Mouse (Mus musculus) midbrain, embryonic 15.5 days (tissue): ENCODE measurements around the gene Usp3. TPM values are rescaled to one million over a fixed set of nuclear protein-coding genes. Genes with fewer than 3 reads are reported as not detected.

Experiments
- ATAC-seq: fragments of 200-750 bp; cut with Nextera tagmentation; replicated peaks from 2 replicates; pipeline ENCODE4 v1.8.0; 2017; ENCODE audit warnings: moderate TSS enrichment
- H3K27ac ChIP-seq: fragments of 300-500 bp; sonication (generic); 2 replicates; pipeline ENCODE4 v1.5.1; 2015; ENCODE audit warnings: mild to moderate bottlenecking, inconsistent platforms
- H3K27me3 ChIP-seq: fragments of 300-500 bp; sonication (generic); replicated peaks from 2 replicates; pipeline ENCODE4 v1.6.1; 2015; ENCODE audit warnings: inconsistent platforms
- H3K36me3 ChIP-seq: fragments of 300-500 bp; sonication (generic); replicated peaks from 2 replicates; pipeline ENCODE4 v1.6.1; 2015; ENCODE audit warnings: inconsistent platforms
- H3K4me1 ChIP-seq: fragments of 300-500 bp; sonication (generic); 2 replicates; pipeline ENCODE4 v1.6.1; 2015; ENCODE audit warnings: inconsistent platforms
- H3K4me2 ChIP-seq: fragments of 300-500 bp; sonication (generic); 2 replicates; pipeline ENCODE4 v1.6.1; 2015; ENCODE audit warnings: inconsistent platforms, mild to moderate bottlenecking, moderate library complexity
- H3K4me3 ChIP-seq: fragments of 300-500 bp; sonication (generic); 2 replicates; pipeline ENCODE4 v1.5.1; 2015; ENCODE audit warnings: mild to moderate bottlenecking, inconsistent platforms
- H3K9ac ChIP-seq: fragments of 300-500 bp; sonication (generic); 2 replicates; pipeline ENCODE4 v1.6.1; 2015; ENCODE audit warnings: mild to moderate bottlenecking, inconsistent platforms
- H3K9me3 ChIP-seq: fragments of 300-500 bp; sonication (generic); 2 replicates; pipeline ENCODE4 v1.6.1; 2016; ENCODE audit warnings: inconsistent platforms
- WGBS: fragments of 180-500 bp; shearing (Covaris S2); methylation state at CpG from one replicate; pipeline ENCODE4 v1.1.7; 2015; ENCODE audit warnings: mixed read lengths; 5-methylcytosine and 5-hydroxymethylcytosine counted together
- polyA plus RNA-seq: library from polyadenylated mRNA; unstranded; fragments of >200 nt; fragmentation: Nextera tagmentation; extraction: Ambion mirVana; gene quantifications from 2 replicates; pipeline ENCODE4 v1.2.1, GENCODE M21; 2015

Gene Usp3
- polyA plus RNA-seq, 1 experiment from 2014 or later: 77.3 TPM

- Histone ChIP-seq H3K4me3 (no peak overlapping the region), H3K36me3 (no peaks in the 10 kb centered on the region), H3K27me3 (no peaks in the 10 kb centered on the region), H3K9ac (no peak overlapping the region), H3K4me2 (no peak overlapping the region), H3K4me1 (no peaks in the 10 kb centered on the region), H3K9me3 (no peaks in the 10 kb centered on the region), H3K27ac (no peak overlapping the region)
- no peak for ATAC-seq
- WGBS: 4% methylated on average over 4 of the region's 4 CpGs
Measured at GRCm38 (mm10) chr9:66599577-66599976, 6.6 kb upstream of the Usp3 start.

GRCm38 (mm10) chr9:66598636-66599035 lies 5.7 kb upstream of the Usp3 start:
- 55% methylated on average over 5 of the region's 5 CpGs for WGBS
- no peak overlapping the region for H3K9ac ChIP-seq
- H3K4me1 ChIP-seq: peaks cover 1% of the 10 kb centered on the region
- no peak for ATAC-seq
- H3K36me3 ChIP-seq: no peaks in the 10 kb centered on the region
- no peaks in the 10 kb centered on the region for H3K9me3 ChIP-seq
- no peak overlapping the region for H3K4me3 ChIP-seq
- no peak overlapping the region for H3K4me2 ChIP-seq
- H3K27ac ChIP-seq: no peak overlapping the region
- no peaks in the 10 kb centered on the region for H3K27me3 ChIP-seq

DNA sequence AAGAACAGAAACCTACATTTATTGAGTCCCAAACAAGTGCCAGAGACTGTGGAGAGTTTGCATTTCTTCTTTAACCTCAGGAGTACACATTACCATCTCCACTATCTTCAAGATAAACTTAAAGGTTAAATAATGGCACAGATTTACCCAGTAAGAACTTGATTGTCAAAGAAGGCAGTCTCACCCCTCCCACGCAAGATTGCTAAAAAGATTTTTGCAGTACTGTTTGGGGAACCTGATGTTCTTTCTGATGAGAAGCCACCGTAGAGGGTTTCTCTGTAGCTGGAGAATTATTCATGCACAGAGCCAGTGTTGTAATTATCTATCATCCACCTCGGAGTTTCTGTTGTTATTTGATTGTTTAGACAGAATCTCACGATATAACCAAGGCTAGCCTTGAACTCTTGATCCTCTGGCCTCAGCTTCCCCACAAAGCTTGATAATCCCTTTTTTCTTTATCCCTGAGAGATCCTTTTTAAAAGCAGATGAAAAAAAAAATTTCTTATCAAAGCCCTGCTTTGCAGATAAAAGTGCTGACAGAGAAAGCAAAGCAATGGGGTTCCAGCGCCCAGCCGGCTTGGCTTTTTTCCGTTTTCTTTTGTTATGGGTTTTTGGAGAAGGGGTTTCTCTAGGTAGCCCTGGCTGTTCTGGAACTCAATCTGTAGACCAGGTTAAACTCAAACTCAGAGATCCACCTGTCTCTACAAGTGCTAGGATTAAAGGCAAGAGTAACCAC lies 4.7 kb upstream of the Usp3 start:
- no peak overlapping the region for H3K4me3 ChIP-seq
- H3K9ac ChIP-seq: no peak overlapping the region
- no peak for ATAC-seq

DNA sequence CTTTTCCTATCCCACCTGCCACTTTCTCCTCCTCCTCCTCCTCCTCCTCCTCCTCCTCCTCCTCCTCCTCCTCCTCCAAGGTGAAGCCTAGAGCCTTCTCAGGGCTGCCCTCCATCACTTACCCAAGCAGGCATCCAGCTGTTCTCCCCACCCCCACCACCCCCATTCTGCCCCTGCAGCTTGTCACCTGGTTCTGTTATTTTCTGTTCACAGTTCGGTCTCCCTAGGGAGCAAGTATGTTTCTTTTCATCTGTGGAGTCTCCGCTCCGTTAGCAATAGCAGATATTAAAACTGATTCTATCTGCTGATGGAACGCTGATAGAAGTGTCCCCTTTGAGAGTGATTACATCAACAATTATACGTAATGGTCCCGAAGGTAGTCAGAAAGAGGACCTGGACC lies 4.1 kb upstream of the Usp3 start:
- ATAC-seq: no peak
- 25% methylated on average over 6 of the region's 6 CpGs for WGBS
- H3K9me3 ChIP-seq: no peaks in the 10 kb centered on the region

More for the DNA sequence above, 4.7 kb upstream of the Usp3 start:
- H3K27me3 ChIP-seq: no peaks in the 10 kb centered on the region
- H3K4me2 ChIP-seq: no peak overlapping the region
- H3K36me3 ChIP-seq: no peaks in the 10 kb centered on the region
- no peak overlapping the region for H3K27ac ChIP-seq
- WGBS: 16% methylated on average over 7 of the region's 7 CpGs
- H3K4me1 ChIP-seq: peaks cover 6% of the 10 kb centered on the region
- H3K9me3 ChIP-seq: no peaks in the 10 kb centered on the region

GRCm38 (mm10) chr9:66595722-66596675 lies 3.1 kb upstream of the Usp3 start:
- H3K9me3 ChIP-seq: no peaks in the 10 kb centered on the region
- H3K4me3 ChIP-seq: no peak overlapping the region
- H3K27me3 ChIP-seq: no peaks in the 10 kb centered on the region
- no peak overlapping the region for H3K4me2 ChIP-seq
- H3K36me3 ChIP-seq: no peaks in the 10 kb centered on the region
- no peak for ATAC-seq
- H3K4me1 ChIP-seq: peaks cover 12% of the 10 kb centered on the region
- H3K9ac ChIP-seq: no peak overlapping the region
- H3K27ac ChIP-seq: no peak overlapping the region
- WGBS: 61% methylated on average over 5 of the region's 5 CpGs

More for the DNA sequence above, 4.1 kb upstream of the Usp3 start:
- Histone ChIP-seq H3K27ac (no peak overlapping the region), H3K4me1 (peaks cover 6% of the 10 kb centered on the region), H3K4me2 (no peak overlapping the region), H3K4me3 (no peak overlapping the region), H3K27me3 (no peaks in the 10 kb centered on the region), H3K9ac (no peak overlapping the region), H3K36me3 (no peaks in the 10 kb centered on the region)

- no peak overlapping the region for H3K9ac ChIP-seq
- H3K9me3 ChIP-seq: no peaks in the 10 kb centered on the region
- WGBS: 77% methylated on average over 3 of the region's 3 CpGs
- no peak overlapping the region for H3K27ac ChIP-seq
- H3K36me3 ChIP-seq: no peaks in the 10 kb centered on the region
- H3K4me3 ChIP-seq: no peak overlapping the region
- ATAC-seq: no peak
- peaks cover 28% of the 10 kb centered on the region for H3K4me1 ChIP-seq
- H3K4me2 ChIP-seq: peak overlapping the region; percentile 65; the same call in 1 of the 2 replicates
- H3K27me3 ChIP-seq: no peaks in the 10 kb centered on the region
Measured at GRCm38 (mm10) chr9:66594061-66594460, 1.1 kb upstream of the Usp3 start.

- no peaks in the 10 kb centered on the region for H3K36me3 ChIP-seq
- H3K4me2 ChIP-seq: peak overlapping the region; percentile 65
- ATAC-seq: no peak; the same call in 1 of the 2 replicates
- H3K9ac ChIP-seq: peak overlapping the region; percentile 34
- no peaks in the 10 kb centered on the region for H3K27me3 ChIP-seq
- WGBS: 6% methylated on average over 12 of the region's 12 CpGs
- peaks cover 29% of the 10 kb centered on the region for H3K4me1 ChIP-seq
- H3K9me3 ChIP-seq: no peaks in the 10 kb centered on the region
- H3K27ac ChIP-seq: peak overlapping the region; percentile 91
- peak overlapping the region; percentile 93 for H3K4me3 ChIP-seq
Measured at GRCm38 (mm10) chr9:66593613-66593969, 649 bp upstream of the Usp3 start.

DNA sequence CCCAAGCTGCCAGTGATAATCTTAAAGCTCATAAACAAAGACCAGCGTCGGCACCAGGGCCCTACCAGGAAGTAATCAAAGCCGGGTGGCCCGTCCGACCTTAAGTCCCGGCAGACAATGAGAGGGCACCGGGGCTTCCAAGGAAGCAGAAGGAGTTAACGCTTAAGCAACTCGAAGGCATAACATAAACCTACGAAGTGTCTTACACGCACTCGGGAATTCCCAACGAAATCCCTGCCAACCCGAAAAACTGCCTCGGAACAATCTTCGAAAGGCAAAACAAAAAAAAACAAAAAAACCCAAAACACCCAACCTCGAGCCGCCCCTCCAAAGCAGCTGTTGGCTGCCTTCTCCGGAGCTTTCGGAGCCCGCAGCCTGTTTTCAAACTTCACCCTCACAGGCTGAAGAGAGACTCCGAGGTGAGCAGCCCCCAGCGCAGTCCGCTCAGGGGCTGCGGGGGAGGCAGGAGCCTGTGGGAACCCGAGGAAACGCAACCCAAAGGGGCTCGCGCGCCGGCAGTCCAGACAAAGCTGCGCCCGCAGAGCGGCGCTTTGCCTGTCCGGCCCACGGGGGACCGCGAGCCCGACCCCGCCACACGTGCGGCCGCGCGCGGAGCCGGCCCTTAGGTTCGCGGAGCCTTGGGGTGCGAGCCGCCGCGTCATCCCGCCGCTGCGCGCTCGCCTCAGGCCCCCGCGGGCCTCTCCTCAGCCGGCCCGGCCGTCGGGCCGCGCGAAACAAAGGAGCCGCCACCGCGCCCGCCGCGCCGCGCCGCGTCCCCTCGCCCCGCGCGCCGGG lies 894 bp downstream of the Usp3 start:
- peak overlapping the region; percentile 95 for H3K9ac ChIP-seq
- no peaks in the 10 kb centered on the region for H3K27me3 ChIP-seq
- no peaks in the 10 kb centered on the region for H3K36me3 ChIP-seq
- peak; percentile 59 for ATAC-seq
- peaks cover 32% of the 10 kb centered on the region for H3K4me1 ChIP-seq
- WGBS: under 1% methylated on average over 56 of the region's 83 CpGs
- H3K4me2 ChIP-seq: peak overlapping the region; percentile 65
- peak overlapping the region; percentile 91 for H3K27ac ChIP-seq
- no peaks in the 10 kb centered on the region for H3K9me3 ChIP-seq
- H3K4me3 ChIP-seq: peak overlapping the region; percentile 93

- H3K27ac ChIP-seq: no peak overlapping the region
- H3K4me1 ChIP-seq: peaks cover 36% of the 10 kb centered on the region
- H3K4me2 ChIP-seq: peak overlapping the region; percentile 15; the same call in 1 of the 2 replicates
- WGBS: 41% methylated on average over 2 of the region's 2 CpGs
- ATAC-seq: no peak
- H3K27me3 ChIP-seq: no peaks in the 10 kb centered on the region
- H3K36me3 ChIP-seq: no peaks in the 10 kb centered on the region
- H3K9me3 ChIP-seq: no peaks in the 10 kb centered on the region
- no peak overlapping the region for H3K9ac ChIP-seq
- H3K4me3 ChIP-seq: no peak overlapping the region
Measured at GRCm38 (mm10) chr9:66590051-66590450, 2.9 kb downstream of the Usp3 start.

- H3K27me3 ChIP-seq: no peaks in the 10 kb centered on the region
- H3K9ac ChIP-seq: no peak overlapping the region
- H3K36me3 ChIP-seq: no peaks in the 10 kb centered on the region
- H3K4me1 ChIP-seq: peaks cover 30% of the 10 kb centered on the region
- H3K4me2 ChIP-seq: no peak overlapping the region
- no peaks in the 10 kb centered on the region for H3K9me3 ChIP-seq
- whole genome bisulfite sequencing: 89% methylated on average over 1 of the region's 1 CpGs
- no peak overlapping the region for H3K4me3 ChIP-seq
- no peak overlapping the region for H3K27ac ChIP-seq
- ATAC-seq: no peak
Measured at GRCm38 (mm10) chr9:66587016-66587415, 5.9 kb downstream of the Usp3 start.

GRCm38 (mm10) chr9:66586533-66586932 lies 6.4 kb downstream of the Usp3 start:
- H3K4me1 ChIP-seq: peaks cover 30% of the 10 kb centered on the region
- no peak overlapping the region for H3K27ac ChIP-seq
- no peaks in the 10 kb centered on the region for H3K36me3 ChIP-seq
- no peak overlapping the region for H3K4me3 ChIP-seq
- no peaks in the 10 kb centered on the region for H3K9me3 ChIP-seq
- H3K4me2 ChIP-seq: no peak overlapping the region
- no peaks in the 10 kb centered on the region for H3K27me3 ChIP-seq
- WGBS: 45% methylated on average over 1 of the region's 1 CpGs
- ATAC-seq: no peak
- H3K9ac ChIP-seq: no peak overlapping the region

DNA sequence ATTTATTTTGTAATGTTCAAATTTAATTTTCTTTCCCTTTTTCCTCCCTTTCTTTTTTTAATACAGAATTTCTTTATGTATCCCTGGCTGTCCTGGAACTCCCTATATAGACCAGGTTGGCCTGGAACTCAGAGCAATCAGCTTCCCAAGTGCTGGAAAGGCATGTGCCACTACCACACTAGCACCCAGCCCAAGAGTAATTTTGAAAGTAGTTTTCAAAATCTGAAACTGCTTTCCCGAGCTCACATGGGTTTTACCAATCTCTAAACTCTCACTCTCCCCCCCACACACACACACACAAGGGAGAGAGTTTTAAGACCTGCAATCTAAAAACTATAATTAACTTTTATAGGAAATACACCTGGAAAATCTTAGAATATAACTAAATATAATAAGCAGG lies 7.8 kb downstream of the Usp3 start:
- ATAC-seq: no peak
- Histone ChIP-seq H3K27ac (no peak overlapping the region), H3K9ac (no peak overlapping the region), H3K9me3 (no peaks in the 10 kb centered on the region), H3K4me3 (no peak overlapping the region), H3K4me2 (no peak overlapping the region), H3K4me1 (peaks cover 16% of the 10 kb centered on the region), H3K27me3 (no peaks in the 10 kb centered on the region), H3K36me3 (no peaks in the 10 kb centered on the region)
- WGBS: 85% methylated on average over 1 of the region's 1 CpGs
